ENCODE assay signal across 8 mouse cellular contexts in the genomic region with DNA sequence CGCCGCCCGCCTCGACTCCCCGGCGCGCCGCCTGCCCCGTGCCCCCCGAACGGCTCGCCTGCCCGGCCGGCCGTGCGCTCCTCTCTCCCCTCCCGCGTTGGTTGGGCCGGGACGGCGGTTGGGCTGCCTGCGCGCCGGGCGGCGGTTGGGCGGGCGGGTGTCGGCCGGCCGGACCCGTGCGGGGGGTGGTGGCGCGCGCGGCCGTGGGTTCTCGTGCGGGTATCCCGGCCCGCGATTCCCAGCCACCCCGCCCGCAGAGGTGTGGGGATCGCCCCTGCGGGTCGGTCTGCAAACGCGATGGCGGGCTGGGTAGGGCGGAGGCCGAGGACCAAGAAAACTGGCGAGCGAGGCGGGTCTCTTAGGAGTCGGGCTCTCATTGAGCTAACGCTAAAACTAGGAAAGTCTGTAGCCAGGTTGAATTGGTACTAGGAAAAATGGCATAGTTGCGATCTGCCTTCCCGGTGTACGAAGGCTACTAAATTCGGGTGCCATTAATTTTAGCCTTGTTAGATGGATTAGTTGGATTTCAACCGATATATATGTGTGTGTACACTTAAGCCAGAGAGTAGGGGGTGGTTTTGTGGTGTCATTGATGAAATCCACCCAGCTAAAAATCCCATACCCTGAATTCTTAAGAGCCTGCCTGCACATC. TPM values are rescaled to one million over a fixed set of nuclear protein-coding genes. Genes with fewer than 3 reads are reported as not detected.
DNase-seq lines count a peak whose midpoint lies in the region.

No protein-coding gene starts in this region.

- H3K27me3 ChIP-seq in erythroblast, embryonic 14.5 days (ENCODE audit: control insufficient read depth): no peaks in the 10 kb centered on the region

- no peaks in the 10 kb centered on the region for H3K9me3 ChIP-seq in erythroblast, embryonic 14.5 days (ENCODE audit: control insufficient read depth, low read length)

- intact Hi-C loops in heart, postnatal 25 days (cut with DNase I): loop anchor here (5.0 kb wide), 1 partner anchor 129 kb away; no protein-coding TSS in a partner anchor
- intact Hi-C loops in left cerebral cortex, postnatal 4 days (cut with DNase I): loop anchor here (2.0 to 5.0 kb wide), 2 partner anchors 36 to 70 kb away; a partner anchor contains a TSS

- H3K4me3 ChIP-seq in erythroblast, embryonic 14.5 days (replicated peaks): peak overlapping the region; percentile 95

- peaks cover 81% of the 10 kb centered on the region for H3K4me1 ChIP-seq in erythroblast, embryonic 14.5 days (ENCODE audit: control insufficient read depth)

- peak; percentile 79 for DNase-seq in embryo, embryonic 10.5 days (ENCODE audit: low spot score)
- no peak for DNase-seq in embryo, embryonic 9.5 days (ENCODE audit: extremely low spot score)
- DNase-seq in adrenal gland, postnatal 25 days: peak; percentile 84
- peak; percentile 77 for DNase-seq in heart, postnatal 25 days (ENCODE audit: low spot score)
- DNase-seq in left cerebral cortex, postnatal 4 days: peak; percentile 80
- DNase-seq in mesoderm, embryonic 11.5 days (ENCODE audit: low read depth, low spot score): peak; percentile 77
- DNase-seq in urinary bladder, postnatal 10 days (ENCODE audit: low spot score): peak; percentile 42

- peaks cover 29% of the 10 kb centered on the region for H3K36me3 ChIP-seq in erythroblast, embryonic 14.5 days (ENCODE audit: control insufficient read depth)

RNA-seq across cellular contexts. Expression of a gene that starts 0.8 kb away (rescaled TPM):
- 9.7 and 12.1 TPM in 2 replicates for total RNA-seq in adrenal gland, postnatal 25 days (2021)
- 0.16 and 0.29 TPM in 2 replicates for polyA plus RNA-seq in erythroblast, embryonic 14.5 days (2012)
- 1 to 10 TPM; 5.1 to 5.4 TPM for total RNA-seq in heart, postnatal 25 days (2021)
- 10 to 100 TPM; 26.0 to 27.0 TPM for total RNA-seq in left cerebral cortex, postnatal 4 days (2021)
